Comparison of ENCODE assay signal across 20 mouse cellular contexts in genomic region chr17:27719663-27720062, GRCm38 (mm10). TPM values are rescaled to one million over a fixed set of nuclear protein-coding genes. Genes with fewer than 3 reads are reported as not detected.
"Had no signal": no experiment of that assay in that cellular context is flagged by ENCODE, and none has a peak within 500 bp of the region (broad histone marks: within the 10 kb centered on the region; RNA-seq: fewer than 3 reads in every experiment).

No protein-coding gene starts in this region.

- H3K27me3 ChIP-seq: limb, embryonic 13.5 days; stomach, embryonic 15.5 days had no signal

- H3K9ac ChIP-seq: limb, embryonic 13.5 days; liver, embryonic 12.5 days; liver, embryonic 15.5 days; lung, embryonic 15.5 days; midbrain, embryonic 13.5 days; stomach, embryonic 15.5 days had no signal

- DNase-seq: kidney, postnatal 10 days; kidney, postnatal 36 days; liver; lung, adult 18-20 months; lung, postnatal 10 days; lung, postnatal 36 days; right cerebral cortex, postnatal 25 days; spleen, adult 18-20 months; thymus, adult 18-20 months; thymus, postnatal 36 days had no signal

- H3K4me3 ChIP-seq: limb, embryonic 10.5 days; limb, embryonic 13.5 days; liver, embryonic 12.5 days; liver, embryonic 15.5 days; lung, embryonic 15.5 days; megakaryocyte, embryonic 14.5 days; midbrain, embryonic 10.5 days; midbrain, embryonic 13.5 days; stomach, embryonic 15.5 days had no signal

- H3K9me3 ChIP-seq: limb, embryonic 10.5 days; limb, embryonic 13.5 days; liver, embryonic 12.5 days; liver, embryonic 15.5 days; lung, embryonic 15.5 days; megakaryocyte, embryonic 14.5 days; midbrain, embryonic 10.5 days; midbrain, embryonic 13.5 days; stomach, embryonic 15.5 days had no signal

- H3K4me2 ChIP-seq: limb, embryonic 13.5 days; liver, embryonic 12.5 days; liver, embryonic 15.5 days; lung, embryonic 15.5 days; midbrain, embryonic 13.5 days; stomach, embryonic 15.5 days had no signal

- H3K4me1 ChIP-seq: lung, embryonic 15.5 days had no signal

- H3K36me3 ChIP-seq: limb, embryonic 10.5 days; limb, embryonic 13.5 days; liver, embryonic 12.5 days; liver, embryonic 15.5 days; lung, embryonic 15.5 days; midbrain, embryonic 10.5 days; midbrain, embryonic 13.5 days; stomach, embryonic 15.5 days had no signal

- ATAC-seq: liver, embryonic 12.5 days; midbrain, embryonic 13.5 days had no signal

- H3K27ac ChIP-seq: limb, embryonic 10.5 days; limb, embryonic 13.5 days; liver, embryonic 12.5 days; liver, embryonic 15.5 days; lung, embryonic 15.5 days; midbrain, embryonic 10.5 days; midbrain, embryonic 13.5 days; stomach, embryonic 15.5 days had no signal

RNA-seq across cellular contexts. Expression of gene Spdef, which starts 9.1 kb away (rescaled TPM):
- polyA plus RNA-seq: liver, embryonic 12.5 days; liver, embryonic 15.5 days; neural tube, embryonic 11.5 days had no signal
